Mouse (Mus musculus): ENCODE measurements at regions not wholly inside any gene's neighbourhood (a gene's known extent, or its start where the extent isn't known, plus 50 kb on each side); places are given as distances from the start of the nearest gene placed in this dataset.

DNA sequence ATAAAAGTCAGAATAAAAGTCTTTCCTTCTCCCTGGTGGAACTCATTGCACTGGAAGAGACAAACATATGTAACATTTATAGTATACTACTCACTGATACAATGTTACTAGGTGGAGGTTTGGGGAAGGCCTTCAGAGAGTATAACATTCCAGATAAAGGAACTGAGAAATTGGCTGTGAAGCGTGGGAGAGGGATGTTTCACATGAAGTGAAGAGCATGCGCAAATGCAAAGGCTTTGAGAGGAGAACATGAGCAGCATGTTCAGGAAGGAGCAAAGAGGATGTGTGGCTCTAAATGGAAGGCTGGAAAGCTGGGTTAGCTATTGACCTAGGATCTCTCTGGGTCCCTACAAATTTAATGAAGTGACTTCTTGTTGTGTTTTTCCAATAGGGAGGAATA is 141.4 kb upstream of the Tll1 start:
- DNase-seq = no peak
- intact Hi-C loops (cut with DNase I; ENCODE audit: low total_unique reads) = no loop called here

DNA sequence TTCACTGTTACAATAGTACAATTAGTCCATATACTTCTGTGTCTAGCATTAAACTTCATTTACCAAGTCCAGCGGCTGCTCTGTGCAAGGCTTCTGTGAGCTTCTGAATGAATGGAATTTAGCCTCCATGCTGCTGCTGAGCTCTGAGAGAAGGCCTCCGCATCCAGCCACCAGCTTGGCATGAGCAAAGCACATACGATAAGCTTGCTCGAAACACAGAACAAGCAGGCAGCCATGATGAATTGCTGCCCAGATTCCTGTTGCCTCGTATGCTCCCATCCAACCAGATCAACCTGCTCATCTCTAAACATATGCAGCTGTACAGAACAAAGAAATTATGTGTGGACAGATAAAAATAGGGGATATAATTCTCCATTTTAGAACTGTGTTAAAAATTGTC is 140.4 kb upstream of the Tll1 start:
- no peak for DNase-seq
- intact Hi-C loops (cut with DNase I; ENCODE audit: low total_unique reads) = no loop called here

DNA sequence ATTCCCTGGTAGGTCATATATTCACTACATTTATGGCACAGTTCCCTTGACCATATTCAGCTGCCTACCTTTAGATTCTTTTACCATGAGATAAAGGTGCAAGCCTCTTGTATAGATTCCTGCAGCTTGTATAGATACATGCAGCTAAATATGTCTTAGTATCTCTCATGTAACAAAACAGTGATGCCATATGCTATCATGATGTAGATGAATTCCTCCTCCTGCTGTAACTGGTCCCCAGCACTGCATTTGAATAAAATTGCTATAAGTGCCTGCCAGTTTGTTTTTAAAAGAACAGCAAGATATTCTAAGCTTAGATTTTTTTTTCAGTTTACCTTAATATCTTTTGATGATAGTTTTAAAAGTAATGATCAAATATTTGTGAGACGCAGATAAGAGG is 138.9 kb upstream of the Tll1 start:
- no peak for DNase-seq
- intact Hi-C loops (cut with DNase I; ENCODE audit: low total_unique reads) = no loop called here

DNA sequence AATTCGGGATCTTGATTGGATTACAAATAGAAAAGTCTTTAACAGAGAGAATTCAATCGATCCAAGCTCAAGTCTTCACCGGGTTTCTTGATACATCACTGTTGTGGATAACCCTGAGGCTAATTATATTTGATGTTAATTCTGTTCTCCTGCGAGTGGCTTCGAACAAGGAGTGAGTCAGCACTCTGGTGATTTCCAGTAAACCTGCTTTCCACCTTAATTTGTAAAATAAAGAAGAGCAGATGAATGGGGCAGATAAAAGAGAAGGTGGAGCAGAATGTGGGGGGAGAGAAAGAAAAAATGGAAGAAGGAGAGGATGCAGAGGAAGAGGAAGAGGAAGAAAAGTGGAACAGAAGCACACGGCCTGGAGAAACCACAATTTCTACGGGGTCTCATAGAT is 137.5 kb upstream of the Tll1 start:
- DNase-seq = no peak
- intact Hi-C loops (cut with DNase I; ENCODE audit: low total_unique reads) = no loop called here

DNA sequence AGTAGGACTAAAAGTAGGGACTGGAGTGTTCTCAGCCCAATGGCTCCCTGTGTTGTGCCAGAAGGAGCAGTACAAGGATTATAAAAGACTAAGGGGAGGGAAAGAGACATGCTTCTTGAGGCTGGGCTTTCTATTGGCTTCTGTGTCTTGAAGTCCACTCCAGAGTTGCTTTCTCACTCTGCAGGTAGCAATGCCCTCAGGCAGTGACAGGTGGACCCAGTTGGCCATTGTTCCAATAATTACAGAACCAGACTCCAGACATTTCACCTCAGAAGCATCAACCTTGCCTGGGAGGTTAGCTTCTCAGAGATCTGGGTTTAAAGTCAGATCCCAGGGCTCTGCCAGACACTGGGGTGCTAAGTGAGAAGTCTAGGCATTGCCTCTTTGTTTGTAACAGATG is 136.3 kb upstream of the Tll1 start:
- intact Hi-C loops (cut with DNase I; ENCODE audit: low total_unique reads) = no loop called here
- DNase-seq = no peak

DNA sequence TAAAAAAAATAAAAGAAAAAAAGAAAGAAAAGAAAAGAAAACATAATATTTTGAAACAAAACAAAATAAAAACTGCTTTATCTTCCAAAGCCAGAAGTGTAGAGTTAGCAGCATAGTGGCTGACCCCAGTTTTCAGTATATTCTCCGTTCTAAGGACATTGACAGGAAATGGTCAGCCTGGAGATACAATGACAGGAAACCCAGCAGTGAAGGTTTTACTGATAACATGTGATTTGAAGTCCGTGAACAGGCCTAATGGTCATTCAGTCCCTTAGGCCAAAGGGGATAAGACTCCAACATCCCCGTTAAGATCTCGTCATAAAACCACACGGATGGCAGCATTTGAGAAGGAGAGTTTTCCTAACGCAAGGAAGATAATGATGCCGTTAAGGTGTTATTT is 131.3 kb upstream of the Tll1 start:
- intact Hi-C loops (cut with DNase I; ENCODE audit: low total_unique reads) = no loop called here
- DNase-seq = no peak

DNA sequence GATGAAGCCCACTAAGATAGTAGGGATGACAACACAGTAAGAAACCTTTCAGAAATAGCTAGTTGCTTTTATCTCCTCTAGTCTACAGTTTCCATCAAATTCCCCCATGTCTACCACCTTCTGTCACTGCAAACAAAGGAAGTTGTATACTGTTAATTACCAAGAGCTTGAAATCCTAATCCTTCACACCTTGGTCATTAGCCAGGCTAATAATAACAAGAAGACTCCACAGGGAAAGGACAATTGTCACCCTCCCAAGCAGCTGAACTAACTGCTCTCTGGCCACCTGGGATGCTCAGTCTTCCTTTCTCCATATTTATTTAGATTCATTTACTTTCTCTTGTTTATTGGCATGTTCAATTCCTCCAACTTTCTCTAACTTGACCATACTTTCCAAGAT is 130.5 kb upstream of the Tll1 start:
- intact Hi-C loops (cut with DNase I; ENCODE audit: low total_unique reads) = no loop called here
- DNase-seq = no peak

DNA sequence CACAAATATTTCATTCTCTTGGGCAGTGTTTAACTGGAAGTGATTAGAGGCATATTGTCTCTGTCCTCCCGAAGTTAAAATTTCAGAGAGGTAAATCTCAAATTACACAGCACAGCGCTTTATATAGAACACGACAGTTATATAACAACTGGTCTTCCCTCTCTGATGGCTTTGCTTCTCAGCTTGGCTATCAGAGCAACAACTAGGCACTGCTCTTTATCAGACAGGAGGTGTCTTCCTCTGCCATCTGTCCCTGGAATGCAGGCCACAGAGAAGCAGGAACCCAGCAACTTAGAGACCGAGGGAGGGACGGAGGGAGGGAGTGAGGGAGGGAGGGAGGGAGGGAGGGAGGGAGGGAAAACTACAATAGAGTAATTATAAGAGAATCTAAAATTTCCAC is 129.4 kb upstream of the Tll1 start:
- intact Hi-C loops (cut with DNase I; ENCODE audit: low total_unique reads) = no loop called here
- DNase-seq = no peak

DNA sequence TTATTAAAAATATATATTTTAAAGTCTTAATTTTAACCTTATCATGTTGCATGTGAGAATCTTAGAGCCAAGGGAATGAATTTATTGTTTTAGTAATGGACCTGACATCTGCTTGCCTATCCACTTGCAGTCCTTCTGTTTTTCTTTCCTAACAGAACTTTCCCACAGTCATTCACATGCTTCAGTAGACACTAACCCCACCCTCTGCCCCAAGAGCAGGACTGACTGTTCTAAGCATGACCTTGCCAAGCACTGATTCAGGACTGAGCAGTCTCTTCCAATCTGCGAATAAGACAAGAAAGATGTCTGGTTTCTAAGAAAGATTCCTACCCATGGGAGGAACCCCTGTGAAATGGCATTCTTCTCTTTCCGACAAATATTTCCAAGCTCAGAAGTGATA is 117.9 kb upstream of the Tll1 start:
- no peak for DNase-seq
- intact Hi-C loops (cut with DNase I; ENCODE audit: low total_unique reads) = no loop called here

DNA sequence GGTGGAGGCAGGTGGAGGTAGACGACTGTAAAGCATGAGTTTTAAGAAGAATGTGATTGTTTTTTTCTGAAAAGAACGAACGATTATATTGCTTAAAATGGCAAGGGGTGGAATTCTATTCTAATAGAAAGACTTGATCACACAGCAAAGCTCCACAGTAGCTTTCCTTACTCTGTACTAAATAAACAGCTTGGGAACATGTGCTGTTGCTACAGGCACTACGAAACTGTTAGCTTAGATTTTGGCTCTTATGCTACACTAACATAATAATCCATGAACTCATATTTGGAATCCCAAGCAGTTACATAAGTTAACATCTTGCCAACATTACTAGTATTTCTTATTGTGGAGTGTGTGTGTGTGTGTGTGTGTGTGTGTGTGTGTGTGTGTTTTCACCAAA is 114.3 kb upstream of the Tll1 start:
- DNase-seq = no peak
- intact Hi-C loops (cut with DNase I; ENCODE audit: low total_unique reads) = no loop called here

DNA sequence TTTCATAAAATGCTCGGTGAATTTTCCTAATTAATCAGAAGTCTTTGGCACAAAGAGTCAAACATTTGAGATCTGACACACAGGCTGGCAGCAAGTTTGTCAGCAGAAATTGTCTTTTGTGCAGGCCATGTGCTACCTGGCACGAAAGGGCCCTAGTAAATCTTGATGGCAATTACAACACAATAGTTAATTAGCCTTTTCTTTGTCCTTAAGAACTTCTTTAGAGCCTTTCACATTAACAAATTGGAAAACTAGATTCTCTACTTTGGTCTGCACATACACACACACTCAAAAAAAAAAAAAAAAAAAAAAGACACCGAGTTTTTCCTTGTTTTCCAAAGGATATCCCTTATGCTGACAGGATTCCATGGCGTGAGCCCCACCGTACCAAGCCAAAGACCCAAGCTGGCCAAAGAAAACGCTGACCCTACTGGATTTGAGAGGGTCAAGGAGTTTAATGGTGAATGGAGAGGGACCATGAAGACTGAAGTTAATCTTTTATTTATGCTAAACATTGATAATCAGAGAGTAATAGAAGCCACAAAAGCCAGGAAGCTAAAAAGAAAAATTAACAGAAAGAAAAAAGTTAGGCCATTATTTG is 113.2 kb upstream of the Tll1 start:
- intact Hi-C loops (cut with DNase I; ENCODE audit: low total_unique reads) = no loop called here
- DNase-seq = no peak

DNA sequence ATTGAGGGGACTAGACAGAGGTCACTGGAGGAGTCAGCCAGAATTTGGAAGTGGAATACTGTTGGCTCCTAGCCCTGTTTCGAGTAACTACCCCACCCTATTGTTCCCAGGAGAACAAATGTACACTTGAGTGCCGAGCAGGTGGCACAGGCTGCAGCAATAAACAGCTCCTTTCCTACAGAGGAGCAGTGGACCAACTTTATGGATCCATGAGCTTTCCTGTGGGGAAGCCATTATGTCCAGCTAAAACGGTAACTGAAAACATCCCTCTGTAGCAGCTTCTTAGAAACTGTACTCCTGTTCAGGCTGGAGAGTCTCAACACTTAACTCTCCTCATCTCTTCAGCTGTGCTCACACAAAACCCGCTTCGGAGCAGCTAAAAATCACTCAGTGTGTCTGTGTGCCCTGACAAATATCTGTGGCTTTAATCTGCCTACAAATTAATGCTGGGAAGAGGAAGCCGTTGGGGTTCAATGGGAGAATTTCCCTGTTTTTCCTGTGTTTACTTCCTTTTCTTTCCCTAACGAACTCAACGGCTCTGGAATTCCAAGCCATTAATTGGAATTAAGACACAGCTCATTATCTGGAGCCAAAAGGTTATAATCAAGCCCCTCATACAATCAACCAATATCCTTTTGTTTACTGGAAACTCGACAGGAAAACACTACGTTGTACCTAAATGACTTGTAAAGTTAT is 112.6 kb upstream of the Tll1 start:
- DNase-seq = peak; percentile 22
- intact Hi-C loops (cut with DNase I; ENCODE audit: low total_unique reads) = no loop called here

DNA sequence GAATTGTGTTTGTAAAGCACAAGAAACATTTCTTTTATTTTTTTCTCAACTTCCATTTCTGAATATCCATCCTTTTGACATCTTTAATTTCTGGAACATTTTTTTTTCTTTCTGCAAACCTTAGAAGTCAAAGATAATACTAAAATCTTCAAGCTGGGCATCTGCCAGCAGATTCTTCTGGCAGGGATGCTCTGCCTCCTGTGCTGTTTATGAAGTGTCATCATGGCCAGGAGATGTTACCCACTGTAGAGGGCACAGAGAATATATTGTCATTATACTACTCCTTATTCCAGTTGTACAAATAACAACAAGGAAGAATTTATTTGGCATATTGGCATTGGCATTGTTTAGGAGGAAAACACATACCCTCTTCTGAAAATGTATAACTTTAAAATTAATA is 111.7 kb upstream of the Tll1 start:
- intact Hi-C loops (cut with DNase I; ENCODE audit: low total_unique reads) = no loop called here
- DNase-seq = no peak

DNA sequence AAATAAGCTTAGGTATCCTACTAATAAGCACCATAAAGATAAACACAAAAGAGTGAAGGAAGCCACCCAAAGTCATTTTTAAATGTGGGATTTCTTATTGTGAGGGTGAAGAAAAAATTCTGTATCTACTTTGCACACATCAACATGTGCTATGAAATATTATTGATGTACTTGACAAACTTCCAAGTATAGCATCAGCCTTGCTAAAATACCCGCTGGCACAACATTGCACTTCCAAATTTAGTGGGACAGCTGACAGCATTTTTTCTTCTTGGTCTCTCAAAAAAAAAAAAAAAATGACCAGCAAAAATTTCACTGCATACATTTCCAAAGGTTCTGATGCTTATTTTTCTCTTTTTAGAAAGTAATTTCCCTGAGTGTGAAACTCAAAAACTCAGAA is 101.9 kb upstream of the Tll1 start:
- no peak for DNase-seq
- intact Hi-C loops (cut with DNase I; ENCODE audit: low total_unique reads) = no loop called here

DNA sequence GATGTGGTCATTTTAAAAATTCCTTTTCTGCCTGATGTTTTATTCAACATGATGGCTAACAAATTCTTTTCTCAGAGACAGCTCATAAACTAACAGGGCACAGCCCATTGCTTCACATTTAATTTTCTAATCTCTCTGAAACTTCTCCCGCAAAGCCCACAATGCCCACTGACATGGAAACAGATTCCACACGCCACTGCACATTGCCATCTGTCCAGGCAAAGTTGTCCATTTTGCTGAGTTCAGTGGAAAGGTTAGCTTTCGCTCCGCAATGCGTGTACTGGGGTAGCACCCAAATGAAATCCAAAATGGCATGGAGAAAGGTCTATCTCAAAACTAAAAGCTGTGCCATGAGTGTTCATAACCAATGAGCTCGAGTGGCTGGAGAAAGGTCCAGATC is 76.7 kb upstream of the Tll1 start:
- no peak for DNase-seq
- intact Hi-C loops (cut with DNase I; ENCODE audit: low total_unique reads) = no loop called here

DNA sequence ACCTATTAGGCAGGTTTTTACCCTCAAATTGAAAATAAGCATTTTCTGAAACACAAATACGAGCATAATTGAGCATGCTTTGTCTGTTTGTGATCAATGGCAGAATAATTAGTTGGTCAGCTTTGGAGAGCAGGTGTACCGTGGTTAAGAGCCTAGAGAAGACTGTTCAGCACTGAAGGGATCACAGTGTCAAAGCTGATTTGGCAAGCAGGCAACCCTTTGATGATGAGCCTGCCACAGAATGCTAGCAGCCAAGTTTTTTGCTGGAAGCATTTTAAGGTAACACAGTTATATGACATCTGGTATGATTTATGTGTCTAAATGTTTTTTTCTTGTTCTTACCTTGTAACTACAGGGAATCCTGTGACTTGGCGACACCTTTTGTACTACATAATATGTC is 75.5 kb upstream of the Tll1 start:
- intact Hi-C loops (cut with DNase I; ENCODE audit: low total_unique reads) = no loop called here
- no peak for DNase-seq

DNA sequence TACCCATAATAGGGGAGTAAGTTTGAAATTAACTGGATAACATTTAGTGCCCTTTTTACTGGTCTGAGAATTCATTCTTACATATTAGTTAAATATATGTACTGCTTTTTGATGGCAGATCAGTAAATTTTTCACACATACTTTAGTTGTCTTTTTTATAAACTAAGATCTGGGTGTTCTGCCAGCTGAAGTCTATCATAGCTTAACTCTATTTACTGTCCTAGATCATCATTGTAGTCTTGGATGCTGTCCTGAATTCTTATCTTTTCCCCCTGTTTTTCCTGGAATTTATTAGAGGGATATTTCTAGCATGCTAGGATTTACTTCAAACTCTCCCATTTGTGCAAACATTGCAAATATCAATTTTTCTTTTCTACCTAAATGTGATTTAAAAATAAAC is 74.3 kb upstream of the Tll1 start:
- intact Hi-C loops (cut with DNase I; ENCODE audit: low total_unique reads) = no loop called here
- DNase-seq = no peak

DNA sequence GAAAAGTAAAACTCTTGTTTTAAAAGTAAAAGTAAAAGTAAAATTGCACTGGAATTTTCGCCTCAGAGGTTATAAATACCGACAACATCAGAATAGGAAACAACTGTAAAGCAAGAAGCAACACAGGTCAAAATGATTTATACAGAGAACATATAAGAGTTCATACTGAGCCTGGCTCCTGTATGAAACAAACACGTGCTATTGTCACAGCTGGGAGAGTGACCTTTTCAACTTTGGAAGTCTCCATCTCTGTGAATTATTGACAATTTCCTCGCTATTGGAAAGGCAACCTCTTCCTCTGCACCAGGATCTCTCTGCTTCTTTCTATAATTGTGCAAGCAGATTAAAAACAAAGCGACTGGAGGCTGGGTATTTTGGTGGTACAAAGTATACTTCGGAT is 70.0 kb upstream of the Tll1 start:
- DNase-seq = no peak
- intact Hi-C loops (cut with DNase I; ENCODE audit: low total_unique reads) = no loop called here

DNA sequence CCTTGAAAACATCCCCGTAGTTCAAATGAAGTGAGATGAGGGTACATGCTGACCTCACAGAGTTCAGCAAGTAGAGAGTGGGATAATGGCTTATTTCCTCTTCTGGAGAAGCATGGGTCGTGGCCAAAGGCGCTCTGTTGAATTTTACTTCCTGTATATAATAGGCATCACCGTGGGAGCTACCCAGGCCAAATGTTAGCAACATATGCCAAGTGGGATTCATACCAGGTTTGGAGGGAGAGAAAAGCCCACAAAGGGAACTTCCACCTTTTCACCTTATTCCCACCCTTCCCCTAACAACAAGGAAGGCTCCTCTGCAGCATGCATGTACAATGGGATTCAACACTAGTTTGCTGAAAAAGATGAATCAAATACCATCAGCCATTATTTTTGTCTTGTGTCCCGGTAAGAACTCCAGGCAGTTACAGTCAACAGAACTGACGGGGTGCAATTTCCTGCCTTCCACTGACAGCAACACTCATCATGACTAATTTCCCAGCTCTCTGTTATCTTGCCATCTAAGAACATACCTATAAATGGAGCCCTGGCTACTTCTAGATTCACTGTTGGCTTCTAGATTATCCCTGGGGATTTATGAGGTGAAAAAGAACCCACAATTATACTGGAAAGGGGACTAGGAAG is 59.4 kb upstream of the Tll1 start:
- no peak for DNase-seq
- intact Hi-C loops (cut with DNase I; ENCODE audit: low total_unique reads) = no loop called here

All from gastrocnemius, postnatal 14 days (tissue).